Mouse (Mus musculus): ENCODE data around the gene Cdkal1. TPM values are rescaled to one million over a fixed set of nuclear protein-coding genes. Genes with fewer than 3 reads are reported as not detected.
A peak's percentile ranks its signal among the peaks of the same experiment; 100 is the strongest.

The Cdkal1 gene
- polyA plus RNA-seq, 1 experiment from 2014 or later = 28.8 TPM

GRCm38 (mm10) chr13:29823487-29823886, 32.0 kb downstream of the Cdkal1 start:
- no peaks in the 10 kb centered on the region for H3K36me3 ChIP-seq (ENCODE audit: control insufficient read depth, insufficient read depth)
- no peaks in the 10 kb centered on the region for H3K27me3 ChIP-seq (replicated peaks; ENCODE audit: control insufficient read depth, insufficient read depth, low read length)
- no peaks in the 10 kb centered on the region for H3K9me3 ChIP-seq (ENCODE audit: control insufficient read depth, low read length)
- peak overlapping the region; percentile 86 for H3K27ac ChIP-seq (ENCODE audit: low read length)
- WGBS = 39% methylated on average over 8 of the region's 8 CpGs
- H3K9ac ChIP-seq (replicated peaks; ENCODE audit: low read depth, low read length) = no peak overlapping the region
- no peak overlapping the region for H3K4me2 ChIP-seq (ENCODE audit: low read length)
- peaks cover 39% of the 10 kb centered on the region for H3K4me1 ChIP-seq (replicated peaks; ENCODE audit: control insufficient read depth, insufficient read depth, low read length)
- ATAC-seq = peak; percentile 60
- H3K4me3 ChIP-seq (replicated peaks; ENCODE audit: low read length) = no peak overlapping the region

- Histone ChIP-seq H3K4me3 (replicated peaks; ENCODE audit: low read length) (no peak overlapping the region), H3K4me1 (replicated peaks; ENCODE audit: control insufficient read depth, insufficient read depth, low read length) (peaks cover 19% of the 10 kb centered on the region), H3K27ac (ENCODE audit: low read length) (no peak overlapping the region), H3K9ac (replicated peaks; ENCODE audit: low read depth, low read length) (no peak overlapping the region), H3K27me3 (replicated peaks; ENCODE audit: control insufficient read depth, insufficient read depth, low read length) (no peaks in the 10 kb centered on the region), H3K9me3 (ENCODE audit: control insufficient read depth, low read length) (no peaks in the 10 kb centered on the region), H3K36me3 (ENCODE audit: control insufficient read depth, insufficient read depth) (no peaks in the 10 kb centered on the region), H3K4me2 (ENCODE audit: low read length) (no peak overlapping the region)
- 92% methylated on average over 9 of the region's 9 CpGs for WGBS
- ATAC-seq = no peak
These were observed 35.4 kb downstream of the Cdkal1 start for GRCm38 (mm10) chr13:29819910-29820583.

GRCm38 (mm10) chr13:29819147-29819546, 36.3 kb downstream of the Cdkal1 start:
- Histone ChIP-seq H3K9ac (replicated peaks; ENCODE audit: low read depth, low read length) (no peak overlapping the region), H3K9me3 (ENCODE audit: control insufficient read depth, low read length) (no peaks in the 10 kb centered on the region), H3K4me3 (replicated peaks; ENCODE audit: low read length) (no peak overlapping the region), H3K4me2 (ENCODE audit: low read length) (no peak overlapping the region), H3K27me3 (replicated peaks; ENCODE audit: control insufficient read depth, insufficient read depth, low read length) (no peaks in the 10 kb centered on the region), H3K36me3 (ENCODE audit: control insufficient read depth, insufficient read depth) (no peaks in the 10 kb centered on the region), H3K27ac (ENCODE audit: low read length) (no peak overlapping the region), H3K4me1 (replicated peaks; ENCODE audit: control insufficient read depth, insufficient read depth, low read length) (peaks cover 12% of the 10 kb centered on the region)
- WGBS = 79% methylated on average over 3 of the region's 3 CpGs
- no peak for ATAC-seq

DNA sequence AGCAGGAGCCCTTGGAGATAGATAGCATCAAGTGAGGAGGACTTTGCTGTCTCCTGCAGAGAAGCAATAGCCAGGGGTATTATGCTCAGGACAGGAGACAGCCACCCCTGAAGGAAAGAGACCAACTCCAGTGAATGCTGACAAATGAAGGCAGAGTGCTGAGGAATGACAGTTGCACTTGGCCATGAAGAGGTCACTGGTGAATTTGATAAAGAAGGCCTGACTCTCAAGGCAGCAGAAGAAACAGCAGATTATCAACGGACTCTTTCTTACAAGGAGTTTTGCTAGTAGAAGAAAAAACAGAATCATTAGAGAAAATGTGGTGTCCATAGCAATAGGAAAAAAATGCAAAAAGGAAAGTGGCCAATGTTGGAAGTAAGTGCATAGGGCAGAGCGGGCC, 37.2 kb downstream of the Cdkal1 start:
- H3K27me3 ChIP-seq (replicated peaks; ENCODE audit: control insufficient read depth, insufficient read depth, low read length) = no peaks in the 10 kb centered on the region
- no peak overlapping the region for H3K9ac ChIP-seq (replicated peaks; ENCODE audit: low read depth, low read length)
- H3K36me3 ChIP-seq (ENCODE audit: control insufficient read depth, insufficient read depth) = no peaks in the 10 kb centered on the region
- H3K4me1 ChIP-seq (replicated peaks; ENCODE audit: control insufficient read depth, insufficient read depth, low read length) = peaks cover 4% of the 10 kb centered on the region
- ATAC-seq = no peak
- no peaks in the 10 kb centered on the region for H3K9me3 ChIP-seq (ENCODE audit: control insufficient read depth, low read length)
- H3K4me3 ChIP-seq (replicated peaks; ENCODE audit: low read length) = no peak overlapping the region
- H3K27ac ChIP-seq (ENCODE audit: low read length) = no peak overlapping the region
- 68% methylated on average over 2 of the region's 2 CpGs for WGBS
- no peak overlapping the region for H3K4me2 ChIP-seq (ENCODE audit: low read length)

- H3K9me3 ChIP-seq (ENCODE audit: control insufficient read depth, low read length) = no peaks in the 10 kb centered on the region
- peaks cover 14% of the 10 kb centered on the region for H3K4me1 ChIP-seq (replicated peaks; ENCODE audit: control insufficient read depth, insufficient read depth, low read length)
- no peaks in the 10 kb centered on the region for H3K36me3 ChIP-seq (ENCODE audit: control insufficient read depth, insufficient read depth)
- peak; percentile 49; the same call in 1 of the 2 replicates for ATAC-seq
- H3K9ac ChIP-seq (replicated peaks; ENCODE audit: low read depth, low read length) = no peak overlapping the region
- H3K27ac ChIP-seq (ENCODE audit: low read length) = peak overlapping the region; percentile 28; the same call in 1 of the 2 replicates
- WGBS = 43% methylated on average over 4 of the region's 4 CpGs
- no peak overlapping the region for H3K4me3 ChIP-seq (replicated peaks; ENCODE audit: low read length)
- no peak overlapping the region for H3K4me2 ChIP-seq (ENCODE audit: low read length)
- no peaks in the 10 kb centered on the region for H3K27me3 ChIP-seq (replicated peaks; ENCODE audit: control insufficient read depth, insufficient read depth, low read length)
These were observed 44.7 kb downstream of the Cdkal1 start for GRCm38 (mm10) chr13:29810780-29811179.

DNA sequence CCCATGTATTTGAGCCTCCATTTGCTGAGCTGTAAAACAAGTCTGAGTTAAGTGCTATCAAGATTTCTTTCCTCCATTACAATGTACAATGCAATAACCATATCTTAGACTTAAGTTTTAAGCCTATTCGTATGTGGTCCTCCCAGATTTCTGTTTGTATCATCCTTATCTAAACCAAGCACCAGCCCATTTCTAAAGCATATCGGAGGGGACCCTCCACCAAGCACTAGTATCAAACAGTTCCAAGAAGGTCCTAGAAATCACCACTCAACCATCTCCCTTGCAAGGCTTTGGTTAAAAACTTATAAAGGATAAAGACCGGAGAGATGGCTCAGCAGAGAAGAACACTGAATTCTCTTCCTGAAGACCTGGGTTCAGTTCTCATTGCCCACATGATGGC, 47.1 kb downstream of the Cdkal1 start:
- no peak overlapping the region for H3K4me2 ChIP-seq (ENCODE audit: low read length)
- no peaks in the 10 kb centered on the region for H3K27me3 ChIP-seq (replicated peaks; ENCODE audit: control insufficient read depth, insufficient read depth, low read length)
- H3K4me3 ChIP-seq (replicated peaks; ENCODE audit: low read length) = no peak overlapping the region
- no peak overlapping the region for H3K9ac ChIP-seq (replicated peaks; ENCODE audit: low read depth, low read length)
- no peak overlapping the region for H3K27ac ChIP-seq (ENCODE audit: low read length)
- ATAC-seq = no peak
- 95% methylated on average over 3 of the region's 3 CpGs for WGBS
- H3K9me3 ChIP-seq (ENCODE audit: control insufficient read depth, low read length) = no peaks in the 10 kb centered on the region
- H3K4me1 ChIP-seq (replicated peaks; ENCODE audit: control insufficient read depth, insufficient read depth, low read length) = peaks cover 14% of the 10 kb centered on the region
- no peaks in the 10 kb centered on the region for H3K36me3 ChIP-seq (ENCODE audit: control insufficient read depth, insufficient read depth)

- H3K4me2 ChIP-seq (ENCODE audit: low read length) = no peak overlapping the region
- no peaks in the 10 kb centered on the region for H3K36me3 ChIP-seq (ENCODE audit: control insufficient read depth, insufficient read depth)
- no peak overlapping the region for H3K4me3 ChIP-seq (replicated peaks; ENCODE audit: low read length)
- 95% methylated on average over 3 of the region's 3 CpGs for WGBS
- H3K27ac ChIP-seq (ENCODE audit: low read length) = no peak overlapping the region
- H3K27me3 ChIP-seq (replicated peaks; ENCODE audit: control insufficient read depth, insufficient read depth, low read length) = no peaks in the 10 kb centered on the region
- no peaks in the 10 kb centered on the region for H3K9me3 ChIP-seq (ENCODE audit: control insufficient read depth, low read length)
- peaks cover 14% of the 10 kb centered on the region for H3K4me1 ChIP-seq (replicated peaks; ENCODE audit: control insufficient read depth, insufficient read depth, low read length)
- H3K9ac ChIP-seq (replicated peaks; ENCODE audit: low read depth, low read length) = no peak overlapping the region
- ATAC-seq = no peak
These were observed 47.5 kb downstream of the Cdkal1 start for GRCm38 (mm10) chr13:29807930-29808329.

DNA sequence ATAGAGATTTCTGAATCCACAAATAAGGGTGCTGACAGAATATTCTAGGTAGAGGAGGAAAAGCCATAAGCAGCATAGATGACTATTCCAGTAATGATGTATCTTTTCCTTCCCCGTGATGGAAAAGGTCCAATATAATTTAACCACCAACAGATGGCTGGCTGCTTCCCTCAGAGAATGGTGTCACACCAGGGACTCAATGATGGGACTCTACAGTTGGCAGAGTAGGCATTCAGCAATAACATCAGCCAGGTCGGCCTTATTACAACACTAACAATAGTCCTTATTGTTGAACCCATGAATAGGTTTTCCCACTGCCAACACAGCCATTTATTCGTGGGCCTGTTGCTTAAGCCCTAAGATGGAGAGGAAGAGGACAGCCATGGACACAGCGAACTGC, 48.6 kb downstream of the Cdkal1 start:
- Histone ChIP-seq H3K4me2 (ENCODE audit: low read length) (no peak overlapping the region), H3K4me1 (replicated peaks; ENCODE audit: control insufficient read depth, insufficient read depth, low read length) (peaks cover 16% of the 10 kb centered on the region), H3K9me3 (ENCODE audit: control insufficient read depth, low read length) (no peaks in the 10 kb centered on the region), H3K27me3 (replicated peaks; ENCODE audit: control insufficient read depth, insufficient read depth, low read length) (no peaks in the 10 kb centered on the region), H3K36me3 (ENCODE audit: control insufficient read depth, insufficient read depth) (no peaks in the 10 kb centered on the region), H3K4me3 (replicated peaks; ENCODE audit: low read length) (no peak overlapping the region), H3K9ac (replicated peaks; ENCODE audit: low read depth, low read length) (no peak overlapping the region), H3K27ac (ENCODE audit: low read length) (no peak overlapping the region)
- ATAC-seq = no peak
- 36% methylated on average over 4 of the region's 4 CpGs for WGBS

DNA sequence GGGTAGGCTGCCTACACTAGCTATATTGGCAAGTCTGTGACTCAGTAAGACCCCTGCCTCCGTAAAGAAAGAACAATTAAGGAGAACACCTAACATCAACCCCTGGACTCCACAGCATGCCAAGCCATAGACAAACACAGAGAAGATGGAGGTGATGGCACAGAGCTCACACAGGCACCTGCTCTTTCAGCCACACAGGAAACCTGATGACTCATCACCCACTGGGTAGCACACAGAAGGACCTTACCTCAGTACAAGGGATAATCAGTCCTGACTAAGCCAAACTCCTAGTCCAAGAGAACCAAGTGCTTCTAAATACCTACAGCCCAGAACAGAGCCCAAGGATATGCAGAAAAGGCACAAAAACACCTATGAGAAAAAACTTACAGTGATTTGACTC, 50.2 kb downstream of the Cdkal1 start:
- Histone ChIP-seq H3K9me3 (ENCODE audit: control insufficient read depth, low read length) (no peaks in the 10 kb centered on the region), H3K27me3 (replicated peaks; ENCODE audit: control insufficient read depth, insufficient read depth, low read length) (no peaks in the 10 kb centered on the region), H3K4me2 (ENCODE audit: low read length) (no peak overlapping the region), H3K36me3 (ENCODE audit: control insufficient read depth, insufficient read depth) (no peaks in the 10 kb centered on the region), H3K4me1 (replicated peaks; ENCODE audit: control insufficient read depth, insufficient read depth, low read length) (peaks cover 12% of the 10 kb centered on the region), H3K27ac (ENCODE audit: low read length) (no peak overlapping the region), H3K9ac (replicated peaks; ENCODE audit: low read depth, low read length) (no peak overlapping the region), H3K4me3 (replicated peaks; ENCODE audit: low read length) (no peak overlapping the region)
- ATAC-seq = no peak
- 93% methylated on average over 1 of the region's 1 CpGs for WGBS

- H3K27ac ChIP-seq (ENCODE audit: low read length) = no peak overlapping the region
- no peak for ATAC-seq
- H3K9me3 ChIP-seq (ENCODE audit: control insufficient read depth, low read length) = no peaks in the 10 kb centered on the region
- peaks cover 15% of the 10 kb centered on the region for H3K4me1 ChIP-seq (replicated peaks; ENCODE audit: control insufficient read depth, insufficient read depth, low read length)
- WGBS = 77% methylated on average over 6 of the region's 6 CpGs
- H3K9ac ChIP-seq (replicated peaks; ENCODE audit: low read depth, low read length) = no peak overlapping the region
- H3K36me3 ChIP-seq (ENCODE audit: control insufficient read depth, insufficient read depth) = no peaks in the 10 kb centered on the region
- no peak overlapping the region for H3K4me3 ChIP-seq (replicated peaks; ENCODE audit: low read length)
- no peak overlapping the region for H3K4me2 ChIP-seq (ENCODE audit: low read length)
- no peaks in the 10 kb centered on the region for H3K27me3 ChIP-seq (replicated peaks; ENCODE audit: control insufficient read depth, insufficient read depth, low read length)
These were observed 51.4 kb downstream of the Cdkal1 start for GRCm38 (mm10) chr13:29804034-29804433.
